Mouse (Mus musculus) midbrain, embryonic 11.5 days (tissue): ENCODE results near the gene Tenm4. TPM values are rescaled to one million over a fixed set of nuclear protein-coding genes. Genes with fewer than 3 reads are reported as not detected.

Source experiments
- ATAC-seq: fragments of 200-750 bp; cut with Nextera tagmentation; 2 replicates; pipeline ENCODE4 v1.8.0; 2017; ENCODE audit warnings: moderate TSS enrichment, moderate library complexity; ENCODE audit not compliant: low FRiP score
- DNase-seq: peaks from one replicate; pipeline ENCODE4 v3.0.0; 2015; ENCODE audit warnings: low spot score; ENCODE audit errors: missing footprints
- H3K27ac ChIP-seq: fragments of 300-500 bp; sonication (generic); 2 replicates; pipeline ENCODE4 v1.5.1; 2014; ENCODE audit warnings: low read depth, low read length
- H3K27me3 ChIP-seq: fragments of 300-500 bp; sonication (generic); 2 replicates; pipeline ENCODE4 v1.6.1; 2014; ENCODE audit warnings: mild to moderate bottlenecking, low read length, moderate library complexity, mixed read lengths; ENCODE audit not compliant: control insufficient read depth, insufficient read depth
- H3K36me3 ChIP-seq: fragments of 300-500 bp; sonication (generic); 2 replicates; pipeline ENCODE4 v1.6.1; 2014; ENCODE audit warnings: mild to moderate bottlenecking, low read length, moderate library complexity, mixed read lengths; ENCODE audit not compliant: control insufficient read depth, insufficient read depth
- H3K4me1 ChIP-seq: fragments of 300-500 bp; sonication (generic); 2 replicates; pipeline ENCODE4 v1.6.1; 2014; ENCODE audit warnings: low read length; ENCODE audit not compliant: control insufficient read depth, insufficient read depth
- H3K4me2 ChIP-seq: fragments of 300-500 bp; sonication (generic); 2 replicates; pipeline ENCODE4 v1.6.1; 2014; ENCODE audit warnings: mild to moderate bottlenecking, moderate library complexity
- H3K4me3 ChIP-seq: fragments of 300-500 bp; sonication (generic); 2 replicates; pipeline ENCODE4 v1.5.1; 2014; ENCODE audit warnings: low read depth, low read length
- H3K9ac ChIP-seq: fragments of 300-500 bp; sonication (generic); 2 replicates; pipeline ENCODE4 v1.6.1; 2014; ENCODE audit warnings: low read length
- H3K9me3 ChIP-seq: fragments of 300-500 bp; sonication (generic); 2 replicates; pipeline ENCODE4 v1.6.1; 2016; ENCODE audit warnings: low read length; ENCODE audit not compliant: control insufficient read depth
- WGBS: fragments of 180-500 bp; shearing (Covaris S2); extraction: QIAGEN DNeasy Blood & Tissue Kit; methylation state at CpG from one replicate; pipeline ENCODE4 v1.1.7; 2014; 5-methylcytosine and 5-hydroxymethylcytosine counted together
- polyA plus RNA-seq: library from polyadenylated mRNA; unstranded; fragments of >200 nt; fragmentation: Nextera tagmentation; extraction: Ambion mirVana; gene quantifications from 2 replicates; pipeline ENCODE4 v1.2.1, GENCODE M21; 2014

The Tenm4 gene
- polyA plus RNA-seq, 1 experiment from 2014 or later: 24.8 TPM

- Histone ChIP-seq H3K36me3 (no peaks in the 10 kb centered on the region), H3K9me3 (no peaks in the 10 kb centered on the region), H3K4me2 (no peak overlapping the region), H3K9ac (no peak overlapping the region), H3K27ac (no peak overlapping the region), H3K4me3 (no peak overlapping the region), H3K27me3 (no peaks in the 10 kb centered on the region), H3K4me1 (no peaks in the 10 kb centered on the region)
- ATAC-seq: no peak
- 88% methylated on average over 6 of the region's 6 CpGs for WGBS
- DNase-seq: no peak
Observed at GRCm38 (mm10) chr7:96489348-96490076, 318.5 kb downstream of the Tenm4 start.

- ATAC-seq (no peak), DNase-seq (no peak)
- Histone ChIP-seq H3K9me3 (no peaks in the 10 kb centered on the region), H3K4me2 (no peak overlapping the region), H3K4me3 (no peak overlapping the region), H3K27ac (no peak overlapping the region), H3K4me1 (no peaks in the 10 kb centered on the region), H3K27me3 (no peaks in the 10 kb centered on the region), H3K36me3 (no peaks in the 10 kb centered on the region), H3K9ac (no peak overlapping the region)
- WGBS: 84% methylated on average over 2 of the region's 2 CpGs
Observed at GRCm38 (mm10) chr7:96491896-96492295, 320.9 kb downstream of the Tenm4 start.

GRCm38 (mm10) chr7:96492696-96493095 lies 321.6 kb downstream of the Tenm4 start:
- H3K4me1 ChIP-seq: no peaks in the 10 kb centered on the region
- WGBS: 87% methylated on average over 7 of the region's 7 CpGs
- DNase-seq: no peak
- no peaks in the 10 kb centered on the region for H3K36me3 ChIP-seq
- no peak for ATAC-seq
- no peak overlapping the region for H3K9ac ChIP-seq
- no peak overlapping the region for H3K27ac ChIP-seq
- no peak overlapping the region for H3K4me2 ChIP-seq
- H3K27me3 ChIP-seq: no peaks in the 10 kb centered on the region
- H3K4me3 ChIP-seq: no peak overlapping the region
- no peaks in the 10 kb centered on the region for H3K9me3 ChIP-seq

GRCm38 (mm10) chr7:96494057-96494456 lies 323.0 kb downstream of the Tenm4 start:
- Histone ChIP-seq H3K9me3 (no peaks in the 10 kb centered on the region), H3K9ac (no peak overlapping the region), H3K4me1 (no peaks in the 10 kb centered on the region), H3K27ac (no peak overlapping the region), H3K27me3 (no peaks in the 10 kb centered on the region), H3K4me3 (no peak overlapping the region), H3K36me3 (no peaks in the 10 kb centered on the region), H3K4me2 (no peak overlapping the region)
- DNase-seq (no peak), ATAC-seq (no peak)
- WGBS: 86% methylated on average over 16 of the region's 16 CpGs

- Histone ChIP-seq H3K36me3 (no peaks in the 10 kb centered on the region), H3K9me3 (no peaks in the 10 kb centered on the region), H3K9ac (no peak overlapping the region), H3K27ac (no peak overlapping the region), H3K27me3 (no peaks in the 10 kb centered on the region), H3K4me3 (no peak overlapping the region), H3K4me2 (no peak overlapping the region), H3K4me1 (no peaks in the 10 kb centered on the region)
- DNase-seq: no peak
- 94% methylated on average over 5 of the region's 5 CpGs for WGBS
- no peak for ATAC-seq
Observed at GRCm38 (mm10) chr7:96500108-96500507, 329.1 kb downstream of the Tenm4 start.

GRCm38 (mm10) chr7:96500797-96501196 lies 329.8 kb downstream of the Tenm4 start:
- Histone ChIP-seq H3K27me3 (no peaks in the 10 kb centered on the region), H3K9ac (no peak overlapping the region), H3K4me2 (no peak overlapping the region), H3K4me1 (peaks cover 6% of the 10 kb centered on the region), H3K4me3 (no peak overlapping the region), H3K36me3 (no peaks in the 10 kb centered on the region), H3K27ac (no peak overlapping the region), H3K9me3 (no peaks in the 10 kb centered on the region)
- 84% methylated on average over 4 of the region's 4 CpGs for WGBS
- ATAC-seq: no peak
- DNase-seq: no peak

GRCm38 (mm10) chr7:96502321-96502973 lies 331.4 kb downstream of the Tenm4 start:
- Histone ChIP-seq H3K9ac (no peak overlapping the region), H3K27ac (no peak overlapping the region), H3K36me3 (no peaks in the 10 kb centered on the region), H3K4me1 (peaks cover 8% of the 10 kb centered on the region), H3K27me3 (no peaks in the 10 kb centered on the region), H3K4me2 (no peak overlapping the region), H3K9me3 (no peaks in the 10 kb centered on the region), H3K4me3 (no peak overlapping the region)
- WGBS: 75% methylated on average over 11 of the region's 11 CpGs
- DNase-seq: no peak
- no peak for ATAC-seq

GRCm38 (mm10) chr7:96505538-96505937 lies 334.5 kb downstream of the Tenm4 start:
- H3K4me2 ChIP-seq: no peak overlapping the region
- WGBS: 27% methylated on average over 6 of the region's 6 CpGs
- H3K27ac ChIP-seq: no peak overlapping the region
- no peaks in the 10 kb centered on the region for H3K36me3 ChIP-seq
- no peak overlapping the region for H3K9ac ChIP-seq
- no peak for DNase-seq
- no peak overlapping the region for H3K4me3 ChIP-seq
- no peak; the same call in 1 of the 2 replicates for ATAC-seq
- H3K9me3 ChIP-seq: no peaks in the 10 kb centered on the region
- H3K4me1 ChIP-seq: peaks cover 8% of the 10 kb centered on the region
- no peaks in the 10 kb centered on the region for H3K27me3 ChIP-seq

- DNase-seq (no peak), ATAC-seq (no peak)
- Histone ChIP-seq H3K4me2 (no peak overlapping the region), H3K4me1 (peaks cover 13% of the 10 kb centered on the region), H3K27me3 (no peaks in the 10 kb centered on the region), H3K27ac (no peak overlapping the region), H3K9ac (no peak overlapping the region), H3K4me3 (no peak overlapping the region), H3K9me3 (no peaks in the 10 kb centered on the region), H3K36me3 (no peaks in the 10 kb centered on the region)
- WGBS: 93% methylated on average over 8 of the region's 8 CpGs
Observed at GRCm38 (mm10) chr7:96507046-96507445, 336.0 kb downstream of the Tenm4 start.
